Mouse (Mus musculus) thymus, postnatal 0 days (tissue): ENCODE data around the gene Arid2. TPM values are rescaled to one million over a fixed set of nuclear protein-coding genes. Genes with fewer than 3 reads are reported as not detected.
A peak's percentile ranks its signal among the peaks of the same experiment; 100 is the strongest.
"Not testable (repeated sequence)": the region's sequence is repeated elsewhere in the genome, so short reads cannot be mapped to it uniquely, and the experiment has no call there.

Experiments used
- DNase-seq: peaks from one replicate; pipeline ENCODE4 v3.0.0-alpha.2; 2015; ENCODE audit warnings: low spot score
- polyA plus RNA-seq: library from polyadenylated mRNA; unstranded; fragments of >200 nt; fragmentation: Nextera tagmentation; extraction: Ambion mirVana; gene quantifications from 2 replicates; pipeline ENCODE4 v1.2.1, GENCODE M21; 2015

Gene Arid2
- 28.5 and 34.9 TPM in 2 replicates for polyA plus RNA-seq

DNA sequence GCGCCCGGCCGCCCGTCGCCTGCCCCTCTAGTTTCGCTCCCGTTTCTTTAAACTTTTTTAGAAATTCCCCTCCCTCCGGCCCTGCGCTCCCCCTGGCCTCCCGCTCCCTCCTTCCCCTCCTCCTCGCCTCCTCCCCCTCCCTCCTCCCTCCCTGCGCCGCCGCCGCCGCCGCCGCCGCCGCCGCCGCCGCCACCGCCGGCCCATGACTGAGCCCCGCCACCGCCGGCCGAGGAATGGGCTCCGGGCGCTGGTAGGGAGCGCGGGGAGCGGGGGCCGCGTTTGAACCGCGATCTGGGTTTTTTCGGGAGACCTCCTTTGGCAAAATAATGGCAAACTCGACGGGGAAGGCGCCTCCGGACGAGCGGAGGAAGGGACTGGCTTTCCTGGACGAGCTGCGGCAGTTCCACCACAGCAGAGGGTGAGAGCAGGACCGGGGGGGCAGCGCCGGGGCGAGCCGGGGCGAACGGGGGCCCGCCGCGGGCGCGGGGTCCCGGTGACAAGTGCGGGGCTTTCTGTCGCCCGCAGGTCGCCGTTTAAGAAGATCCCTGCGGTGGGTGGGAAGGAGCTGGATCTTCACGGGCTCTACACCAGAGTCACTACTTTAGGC lies at the start of gene Arid2:
Arid2 (plus strand) TSS at position 150 of the 607 bp plus-strand sequence.
- DNase-seq: peak; percentile 64

DNA sequence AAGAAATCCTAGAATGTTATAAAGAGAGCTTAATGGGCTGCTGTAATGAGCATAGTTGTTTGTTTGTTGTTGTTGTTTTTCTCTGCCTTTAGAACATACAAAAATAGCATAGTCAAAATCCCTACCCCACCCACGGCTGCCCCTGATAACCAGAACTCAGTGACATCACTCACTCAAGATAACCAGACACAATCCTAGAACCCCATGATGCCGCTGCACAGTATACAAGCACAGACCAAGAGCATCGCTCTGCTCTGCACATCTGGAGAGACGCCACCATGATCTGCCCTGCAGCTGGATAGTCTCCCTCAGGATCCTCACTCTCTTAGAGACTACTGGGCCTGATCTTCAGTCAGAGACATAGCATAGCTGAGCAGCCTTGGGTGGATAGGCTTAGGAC lies 49.2 kb upstream of the Arid2 start:
- no peak for DNase-seq

DNA sequence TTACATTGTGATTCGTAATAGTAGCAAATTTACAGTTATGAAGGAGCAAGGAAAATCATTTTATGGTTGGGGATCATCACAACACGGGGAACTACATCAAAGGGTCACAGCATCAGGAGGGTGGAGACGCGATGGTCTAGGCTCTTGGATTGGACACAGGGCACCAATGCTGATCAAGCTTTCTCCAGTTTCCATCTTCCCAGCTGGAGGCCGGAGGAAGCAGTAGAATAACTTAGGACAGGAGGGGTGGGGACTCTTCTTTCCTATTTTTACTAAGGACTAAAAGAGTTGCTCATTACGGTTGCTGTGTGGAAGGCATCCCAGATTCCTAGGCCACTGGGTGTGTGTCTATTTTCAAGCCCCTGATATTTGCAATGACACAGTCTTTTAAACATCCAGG lies 43.1 kb upstream of the Arid2 start:
- no peak for DNase-seq

DNA sequence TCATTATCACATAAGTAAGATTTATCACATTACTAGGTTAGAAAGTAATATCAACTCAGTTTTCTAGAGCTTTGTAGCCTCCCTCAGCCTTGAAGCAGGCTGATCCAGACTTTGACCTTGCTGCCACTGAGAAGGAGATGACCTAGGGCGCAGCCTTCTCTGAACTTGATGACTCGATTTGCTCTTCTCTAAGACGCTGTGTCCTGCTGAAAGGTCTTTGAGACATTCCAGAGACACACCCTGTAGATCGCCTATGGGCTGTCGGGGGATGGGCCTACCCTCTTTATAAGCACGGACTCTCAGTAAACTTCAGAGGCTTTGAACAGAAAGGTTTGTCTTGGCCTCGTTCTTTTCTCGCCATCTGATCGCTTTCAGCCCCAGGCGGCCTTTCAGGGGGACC lies 42.6 kb upstream of the Arid2 start:
- not testable (repeated sequence) for DNase-seq

DNA sequence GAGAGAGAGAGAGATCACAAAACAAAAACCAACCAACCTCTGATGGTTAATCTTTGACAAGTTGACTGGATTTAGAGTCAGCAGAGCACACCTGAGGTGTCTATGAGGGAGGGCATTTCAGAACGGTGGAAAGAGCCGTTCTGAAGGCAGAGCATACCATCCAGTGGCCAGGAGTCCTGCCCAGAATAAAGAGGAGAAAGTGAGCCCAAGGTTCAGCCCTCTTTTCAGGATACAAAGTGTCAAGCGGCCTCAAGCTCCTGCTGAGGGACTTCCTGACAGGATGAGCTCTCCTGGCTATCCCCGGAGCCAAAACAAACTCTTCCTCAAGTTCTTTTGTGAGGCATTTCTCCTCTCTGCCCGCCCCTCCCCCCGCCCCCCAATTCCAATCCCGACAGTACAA lies 33.5 kb upstream of the Arid2 start:
- no peak for DNase-seq

DNA sequence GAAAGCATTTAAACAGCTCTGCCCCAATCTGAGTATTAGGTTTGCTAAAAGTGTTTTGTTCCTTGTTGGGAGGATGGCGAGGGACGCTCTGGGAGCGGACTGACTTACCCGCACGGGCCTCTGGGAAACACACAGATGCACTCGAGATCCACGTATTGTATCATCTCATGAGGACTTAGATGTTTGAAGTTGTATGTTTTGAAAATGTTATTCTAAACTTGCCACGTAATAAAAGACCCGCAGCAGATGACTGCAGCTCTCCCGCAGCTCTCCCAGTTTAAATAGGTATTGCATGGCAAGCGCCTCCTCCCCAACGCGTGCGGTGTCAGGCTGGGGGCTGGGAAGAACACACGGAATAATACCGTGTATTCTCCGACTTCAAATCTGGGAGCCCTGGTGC lies 33.0 kb upstream of the Arid2 start:
- no peak for DNase-seq

DNA sequence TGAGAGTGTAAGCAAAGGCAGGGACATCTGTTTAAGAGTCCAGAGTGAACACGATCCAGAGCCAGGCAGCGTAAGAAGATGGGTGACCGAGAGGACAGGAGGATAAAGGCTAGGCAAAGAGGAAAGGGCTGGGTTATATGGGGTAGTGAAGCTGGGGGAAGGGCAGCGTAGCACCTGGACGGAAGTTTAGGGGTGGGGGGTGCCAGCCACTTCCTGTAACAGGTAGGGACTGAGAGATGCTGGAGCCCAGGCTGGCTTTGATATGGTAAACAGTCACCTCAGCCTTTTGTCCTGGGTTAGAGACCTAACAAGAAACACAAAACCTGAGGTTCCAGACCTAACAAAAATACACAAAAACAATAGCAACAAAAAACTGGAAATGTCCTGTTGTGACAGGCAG lies 29.5 kb upstream of the Arid2 start:
- peak; percentile 83 for DNase-seq

DNA sequence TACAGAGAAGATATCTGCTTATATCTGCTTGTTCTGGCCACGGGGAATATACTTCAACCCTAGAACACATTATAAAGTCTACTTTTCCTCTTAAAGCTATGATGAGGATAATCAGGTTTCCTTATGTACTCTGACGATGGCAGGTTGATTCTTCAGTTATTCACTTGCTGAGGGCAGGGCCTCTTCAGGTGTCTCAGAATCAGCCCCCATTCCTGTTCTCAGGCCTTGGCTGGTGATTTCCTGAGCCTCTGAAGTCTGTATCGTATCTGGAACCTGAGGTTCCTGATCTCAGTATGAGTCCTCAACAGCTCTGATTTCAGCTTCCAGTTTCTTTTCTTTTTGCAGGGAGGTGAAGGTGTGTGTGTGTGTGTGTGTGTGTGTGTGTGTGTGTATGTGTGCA lies 22.7 kb upstream of the Arid2 start:
- DNase-seq: no peak

DNA sequence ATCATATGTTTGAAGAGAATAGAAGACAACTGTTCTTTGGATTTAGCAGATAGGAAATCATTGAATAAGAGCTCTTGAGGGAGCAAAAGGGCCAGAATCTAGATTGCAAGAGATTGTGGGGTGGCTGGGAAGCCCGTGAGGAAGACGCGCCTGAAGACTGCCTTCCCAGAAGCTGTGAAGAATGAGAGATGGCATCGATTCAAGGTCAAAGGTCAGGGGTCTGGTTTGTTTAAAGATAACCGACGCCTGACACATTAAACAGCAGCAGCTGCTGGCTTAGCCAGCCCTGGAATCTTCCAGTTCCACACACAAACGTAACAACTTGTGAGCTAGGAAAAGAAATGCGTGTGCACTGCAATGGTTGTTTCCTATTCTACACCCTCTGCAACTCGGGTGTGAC lies 19.4 kb upstream of the Arid2 start:
- no peak for DNase-seq

DNA sequence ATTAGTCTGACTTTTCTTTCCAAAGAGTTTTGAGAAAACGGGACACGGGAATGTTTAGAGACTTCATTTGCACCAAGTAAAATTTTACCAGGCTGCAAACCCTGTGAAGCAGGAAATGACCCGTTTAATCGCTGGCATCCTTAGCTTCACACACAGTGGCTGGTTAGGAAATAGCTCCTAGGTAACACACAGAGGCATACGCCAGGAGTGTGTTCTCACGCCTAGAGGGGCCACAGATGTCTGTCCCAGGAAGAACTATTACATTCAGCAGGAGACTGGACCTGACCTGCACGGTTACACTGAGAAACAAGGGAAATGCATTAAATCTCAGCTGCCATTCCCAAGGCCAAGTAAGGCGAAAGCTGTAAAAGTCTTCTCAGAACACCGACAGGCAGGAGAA lies 18.7 kb upstream of the Arid2 start:
- no peak for DNase-seq

DNA sequence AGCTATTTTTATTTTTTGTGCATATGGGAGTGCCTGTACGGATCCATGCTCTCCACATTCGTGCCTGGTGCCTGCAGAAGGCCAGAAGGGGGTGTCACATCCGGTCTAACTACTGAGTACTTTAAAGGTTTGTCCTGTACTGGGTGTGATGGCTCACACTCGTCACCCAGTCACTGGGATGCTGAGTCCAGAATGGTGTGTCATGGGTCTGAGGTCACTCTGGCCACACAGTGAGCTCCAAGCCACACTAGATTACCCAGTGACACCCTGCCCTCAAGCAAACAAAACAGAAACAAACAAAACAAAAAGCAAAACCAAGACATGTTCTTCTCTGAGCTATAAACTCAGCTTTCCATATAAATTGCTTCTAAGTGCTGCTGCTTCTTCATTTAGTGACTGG lies 17.9 kb upstream of the Arid2 start:
- no peak for DNase-seq

DNA sequence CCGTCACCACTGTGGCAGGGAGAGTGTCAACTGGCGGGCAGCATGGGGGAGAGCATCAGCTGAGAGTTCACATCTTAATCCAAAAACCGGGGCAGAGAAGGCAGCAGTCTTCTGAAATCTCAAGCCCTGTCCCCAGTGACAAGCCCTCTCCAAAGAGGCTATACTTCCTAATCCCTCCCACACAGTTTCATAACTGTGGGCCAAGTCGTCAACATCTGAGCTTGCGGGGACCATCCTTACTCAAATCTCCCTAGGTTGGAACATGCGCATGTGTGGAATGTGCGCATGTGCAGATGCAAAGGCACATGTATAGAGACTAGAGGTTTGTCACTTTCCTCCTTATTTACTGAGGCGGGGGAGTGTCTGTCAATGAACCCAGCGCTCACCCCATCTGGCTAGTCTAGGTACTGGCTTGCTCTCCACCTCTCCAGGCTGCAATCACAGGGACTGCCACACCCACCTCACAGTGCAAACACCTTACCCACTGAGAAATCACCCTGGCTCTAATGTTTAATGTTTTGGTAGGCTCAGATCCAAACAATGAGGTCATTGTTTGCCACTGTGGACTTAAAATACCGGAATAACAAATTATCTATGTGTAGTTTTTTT lies 16.9 kb upstream of the Arid2 start:
- DNase-seq: no peak

DNA sequence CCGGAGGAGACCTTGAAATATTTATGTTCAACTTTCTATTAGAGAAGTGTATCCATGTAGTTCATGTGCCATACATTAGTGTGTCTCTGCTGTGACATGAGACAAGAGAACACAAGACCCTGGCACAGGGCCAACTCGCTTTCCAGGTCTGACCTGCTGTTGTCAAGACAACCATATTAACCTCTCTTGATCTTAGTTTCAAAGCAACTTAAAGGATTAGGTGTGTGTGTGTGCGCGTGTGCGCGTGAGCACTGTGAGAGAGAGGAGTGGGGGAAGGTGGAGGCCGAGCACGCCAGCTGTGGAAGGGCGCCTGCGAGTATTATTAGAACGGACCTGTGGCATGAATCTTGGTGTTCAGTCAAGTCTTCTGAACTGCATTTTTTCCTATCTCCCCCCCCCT lies 15.0 kb upstream of the Arid2 start:
- peak; percentile 47 for DNase-seq

DNA sequence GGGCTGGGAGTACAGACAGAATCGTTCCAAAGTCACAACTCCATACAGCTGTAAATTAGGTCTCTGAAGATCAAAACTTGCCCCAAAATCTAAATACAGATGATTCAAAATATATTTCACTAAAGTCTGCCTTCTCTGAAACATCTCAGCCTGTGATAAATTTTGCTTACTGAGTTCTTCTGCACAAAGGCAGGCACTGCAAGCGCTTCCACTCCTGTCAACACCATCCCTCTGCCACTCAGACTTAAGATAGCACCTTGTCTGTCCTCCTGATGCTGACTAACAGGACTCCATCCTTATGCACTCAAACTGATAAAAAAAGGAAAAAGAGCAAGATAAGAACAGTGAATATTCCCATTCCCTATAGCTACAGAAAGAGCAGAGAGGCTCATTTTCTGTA lies 13.0 kb upstream of the Arid2 start:
- no peak for DNase-seq

DNA sequence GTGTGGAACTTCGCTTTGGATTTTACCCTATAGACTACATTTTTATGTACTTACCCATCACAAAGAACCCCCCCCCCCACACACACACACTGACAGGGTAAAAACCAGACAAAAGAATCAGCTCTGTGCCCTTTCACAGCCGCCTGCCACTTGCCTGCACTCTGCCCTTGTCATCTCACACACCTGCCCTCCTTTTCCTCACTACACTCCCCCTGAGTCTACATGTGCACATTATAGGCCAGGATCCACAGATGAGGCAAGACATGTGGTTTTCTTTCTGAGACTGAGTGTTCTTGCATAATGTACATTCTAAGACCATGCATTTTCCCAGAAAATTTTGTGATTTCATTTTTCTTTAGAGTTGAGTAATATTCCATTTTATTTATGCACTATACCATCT lies 12.1 kb upstream of the Arid2 start:
- DNase-seq: peak; percentile 47

DNA sequence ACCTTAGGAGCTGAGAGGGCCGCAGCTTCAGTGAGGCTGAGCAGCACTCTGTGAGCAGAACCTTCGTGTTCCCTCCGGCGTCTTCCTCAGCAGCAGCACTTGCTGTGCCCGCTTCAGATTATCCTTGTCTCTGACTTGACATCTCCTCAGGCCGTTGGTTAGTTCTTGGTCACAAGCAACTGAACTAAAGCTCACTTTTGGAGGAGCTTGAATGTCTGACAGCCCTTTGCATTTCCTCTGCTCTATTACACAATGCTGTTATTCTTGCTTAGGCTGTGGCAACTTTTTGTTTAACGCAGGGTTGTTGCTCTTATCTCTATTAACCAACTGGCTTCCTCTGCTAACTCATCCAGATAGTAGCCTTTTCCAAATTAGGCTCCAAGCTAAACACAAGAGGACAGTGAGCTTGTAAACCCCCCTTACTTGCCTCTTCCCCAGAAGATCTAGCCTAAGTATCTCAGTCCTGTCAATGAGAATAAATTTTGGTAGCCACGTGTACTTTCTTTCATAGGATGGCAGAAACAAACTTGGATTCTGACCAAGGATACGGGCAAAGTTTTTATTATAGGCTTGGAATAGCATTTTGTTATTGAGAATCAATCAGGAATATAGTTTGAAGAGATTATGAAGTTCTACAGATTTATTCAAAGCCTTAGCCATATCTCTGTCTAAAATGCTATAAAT lies 11.4 kb upstream of the Arid2 start:
- DNase-seq: no peak

DNA sequence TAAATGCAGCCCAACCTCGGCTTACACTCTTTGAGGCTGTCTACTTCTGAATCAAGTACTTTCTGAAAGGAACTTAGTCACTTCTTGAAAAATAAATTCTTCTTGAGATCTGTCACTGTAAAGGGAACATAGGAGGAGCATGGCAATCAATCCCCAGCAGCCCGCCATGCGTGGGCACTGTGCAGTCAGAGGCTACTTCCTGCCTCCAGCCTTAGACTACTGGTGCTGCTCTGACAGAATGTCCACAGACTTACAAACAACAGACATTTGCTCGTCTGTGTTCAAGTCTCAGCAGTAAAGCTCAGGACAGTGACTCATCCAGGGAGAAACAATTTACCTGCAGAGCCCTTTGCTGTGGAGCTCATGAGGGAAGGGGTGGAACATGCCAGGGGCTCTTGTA lies 10.3 kb upstream of the Arid2 start:
- DNase-seq: no peak

DNA sequence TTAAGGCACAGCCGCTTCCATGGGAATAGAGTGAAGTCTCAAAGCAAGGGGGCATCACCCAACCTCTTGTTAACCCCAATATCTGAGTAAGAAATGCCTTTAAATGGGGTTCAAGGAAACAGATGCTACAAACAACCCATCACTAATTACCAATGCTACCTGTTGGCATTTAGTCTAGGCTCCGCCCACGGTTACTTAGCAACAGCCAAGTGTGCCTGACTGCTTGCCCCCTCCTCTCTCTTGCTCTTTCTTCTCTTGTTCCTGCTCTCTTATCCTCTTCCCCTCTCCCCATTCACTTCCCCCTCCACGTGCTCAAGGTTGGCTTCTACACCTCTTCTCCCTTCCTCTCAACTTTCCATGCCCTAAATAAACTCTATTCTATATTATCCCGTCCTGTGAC lies 6.1 kb upstream of the Arid2 start:
- no peak for DNase-seq

DNA sequence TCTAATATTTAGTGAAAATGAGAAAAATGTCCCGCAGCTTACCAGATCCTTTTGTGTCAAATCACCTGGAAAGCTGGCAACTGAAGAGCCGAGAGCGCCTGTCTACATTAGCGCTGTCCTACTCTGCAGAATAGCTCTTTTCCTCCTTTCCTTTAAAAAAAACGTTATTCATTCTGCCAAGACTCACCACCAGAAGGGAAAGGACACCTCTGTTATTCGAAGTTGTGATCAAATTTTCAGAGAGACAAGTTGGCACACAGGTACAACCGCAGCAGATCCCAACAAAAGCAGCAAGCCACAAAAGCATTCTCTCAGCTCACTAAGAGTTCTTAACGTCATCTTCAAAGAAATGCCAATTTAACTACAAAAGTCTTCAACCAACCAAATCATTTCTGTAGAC lies 4.2 kb upstream of the Arid2 start:
- DNase-seq: peak; percentile 32

DNA sequence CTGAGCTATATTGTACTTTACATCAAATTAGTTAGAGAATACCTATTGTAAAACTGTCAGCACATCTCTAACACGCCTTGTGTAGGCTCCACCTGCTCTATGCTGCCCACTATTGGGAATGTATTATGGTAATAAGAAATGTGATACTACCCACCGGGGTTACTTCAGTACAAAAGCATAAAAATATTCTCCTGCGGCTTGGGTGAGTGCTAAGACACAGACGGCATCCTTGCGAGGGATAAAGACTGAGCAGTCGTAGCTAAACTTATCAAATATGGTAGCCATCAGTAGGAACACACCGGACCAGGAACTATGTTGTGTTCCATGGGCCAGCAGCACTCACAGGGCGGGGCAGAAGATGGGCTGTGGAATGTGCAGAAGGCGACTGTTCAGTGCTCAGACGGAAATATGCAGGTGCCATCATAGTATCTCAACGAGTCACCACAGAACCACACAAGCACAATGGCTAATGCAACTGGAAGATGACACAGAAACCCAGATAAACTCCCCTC lies 3.3 kb upstream of the Arid2 start:
- DNase-seq: peak; percentile 61

DNA sequence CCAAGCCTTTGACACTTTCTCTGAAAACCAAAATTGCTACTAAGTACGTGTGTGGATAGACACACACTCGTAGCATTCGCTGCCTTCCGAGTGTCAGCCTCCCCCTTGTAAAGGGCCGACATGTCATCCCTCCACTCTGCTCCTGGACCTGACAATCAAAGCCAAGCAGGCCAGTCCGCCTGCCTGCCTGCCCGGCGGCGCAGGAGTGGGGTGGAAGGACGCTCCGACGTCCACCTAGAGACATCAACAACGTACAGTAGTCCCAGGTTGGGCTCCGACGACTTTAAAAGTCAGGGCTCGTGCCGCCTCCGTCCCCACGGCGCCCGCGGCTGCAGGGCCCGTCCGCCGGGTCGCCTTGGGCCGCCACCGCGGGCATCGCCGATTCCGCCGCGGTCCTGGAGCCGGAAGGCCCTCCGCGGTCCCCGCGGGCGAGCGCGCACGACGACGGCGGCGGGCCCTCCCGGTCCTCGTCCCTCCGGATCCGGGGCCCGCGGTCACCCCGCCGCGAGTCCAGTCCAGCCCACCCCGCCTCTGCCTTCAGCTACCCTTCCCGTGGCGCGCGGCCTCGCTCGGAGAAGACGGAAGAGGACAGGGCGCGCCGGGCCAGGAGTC lies 2.5 kb upstream of the Arid2 start:
- DNase-seq: no peak

DNA sequence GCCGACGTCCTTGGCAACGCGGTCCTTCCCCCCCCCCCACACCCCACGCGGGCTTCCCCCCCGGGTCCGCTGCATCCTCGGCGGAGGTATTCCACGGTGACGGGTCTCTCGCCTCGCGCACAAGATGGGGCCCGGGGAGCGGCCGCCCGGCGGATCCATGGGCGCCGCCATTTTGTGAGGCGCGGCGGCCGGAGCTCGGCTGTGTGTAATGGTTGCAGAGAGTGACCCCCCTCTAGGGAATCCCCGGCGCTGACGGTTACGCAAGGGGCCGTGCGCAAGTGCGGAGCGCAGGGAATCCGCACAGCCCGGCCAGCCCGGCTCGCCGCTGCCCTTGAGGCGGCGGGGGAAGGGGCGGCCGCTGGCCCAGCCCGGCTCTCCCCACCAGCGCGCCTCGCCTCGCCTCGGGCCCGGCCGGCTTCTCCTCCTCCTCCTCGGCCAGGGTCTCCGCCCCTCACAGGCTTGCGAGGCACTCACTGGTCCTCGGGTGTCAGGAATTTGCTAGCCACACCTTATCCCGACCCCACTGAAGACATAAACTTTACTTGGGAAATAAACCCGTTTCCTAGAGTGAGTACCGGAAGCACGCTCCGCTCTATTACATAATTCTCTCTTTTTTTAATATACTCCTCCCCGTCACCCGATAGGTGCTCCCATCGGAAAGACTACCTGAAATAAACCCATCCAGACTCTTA lies 1.8 kb upstream of the Arid2 start:
- peak; percentile 79 for DNase-seq
